Mouse (Mus musculus): Measurements from ENCODE around the gene Preb.

- TF ChIP-seq CTCF (IDR thresholded peaks at IDR 0.05; ENCODE audit: low read depth, low read length) = no peak
- TF ChIP-seq GATA1 (IDR thresholded peaks at IDR 0.05; ENCODE audit: borderline replicate concordance, low read length) = no peak
These were observed 50.3 kb downstream of the Preb start for GRCm38 (mm10) chr5:30909863-30910262.

Data from G1E (cell line).